Mouse (Mus musculus): ENCODE data around the gene Chmp1a. TPM values are rescaled to one million over a fixed set of nuclear protein-coding genes. Genes with fewer than 3 reads are reported as not detected.
"Not testable (repeated sequence)": the region's sequence is repeated elsewhere in the genome, so short reads cannot be mapped to it uniquely, and the experiment has no call there.

The Chmp1a gene
- total and polyA plus RNA-seq, 3 experiments, result 19.6 to 57.9 (median 35.9) TPM

DNA sequence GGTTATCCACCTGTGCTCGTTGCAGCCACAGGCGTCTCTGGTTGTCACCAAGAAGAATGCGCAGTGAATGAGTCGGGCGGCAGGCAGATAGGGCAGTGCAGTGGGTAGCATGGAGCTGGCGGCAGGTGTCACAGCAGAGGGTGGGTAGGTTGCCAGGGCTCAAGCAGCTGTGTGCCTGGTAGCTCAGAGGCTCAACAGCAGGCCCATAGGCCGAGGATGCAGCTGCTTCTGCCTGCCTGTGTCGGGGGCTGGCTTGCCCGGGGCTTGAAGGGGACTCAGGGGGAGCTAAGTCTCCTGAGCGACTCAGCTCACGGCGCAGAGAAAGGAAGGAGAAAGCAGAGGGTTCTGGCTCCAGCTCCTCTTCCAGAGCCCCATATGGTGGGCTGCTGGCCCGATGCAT lies 20.7 kb upstream of the Chmp1a start:
- Histone ChIP-seq H3K4me1 (ENCODE audit: insufficient read depth, low read depth, low read length) (peaks cover 41% of the 10 kb centered on the region), H3K36me3 (replicated peaks) (peaks cover 56% of the 10 kb centered on the region), H3K4me3 (ENCODE audit: low read depth, low read length) (no peak overlapping the region), H3K27me3 (ENCODE audit: insufficient read depth, low read length) (peaks cover 27% of the 10 kb centered on the region), H3K9me3 (replicated peaks) (no peaks in the 10 kb centered on the region)
- TF ChIP-seq GATA1 (IDR thresholded peaks at IDR 0.05; ENCODE audit: borderline replicate concordance, low read length), result no peak
- TF ChIP-seq POLR2AphosphoS5 (IDR thresholded peaks at IDR 0.05; ENCODE audit: insufficient replicate concordance, low read depth, low read length), result no peak
- no peak for TF ChIP-seq GATA2 (IDR thresholded peaks at IDR 0.05; ENCODE audit: borderline replicate concordance, low read depth, low read length)
- TF ChIP-seq CTCF (IDR thresholded peaks at IDR 0.05; ENCODE audit: low read depth, low read length), result no peak
- ATAC-seq (ENCODE audit: extremely low read depth, insufficient number of reproducible peaks, low FRiP score, poor library complexity, severe bottlenecking), result no peak
- no peak for DNase-seq (ENCODE audit: low spot score)

DNA sequence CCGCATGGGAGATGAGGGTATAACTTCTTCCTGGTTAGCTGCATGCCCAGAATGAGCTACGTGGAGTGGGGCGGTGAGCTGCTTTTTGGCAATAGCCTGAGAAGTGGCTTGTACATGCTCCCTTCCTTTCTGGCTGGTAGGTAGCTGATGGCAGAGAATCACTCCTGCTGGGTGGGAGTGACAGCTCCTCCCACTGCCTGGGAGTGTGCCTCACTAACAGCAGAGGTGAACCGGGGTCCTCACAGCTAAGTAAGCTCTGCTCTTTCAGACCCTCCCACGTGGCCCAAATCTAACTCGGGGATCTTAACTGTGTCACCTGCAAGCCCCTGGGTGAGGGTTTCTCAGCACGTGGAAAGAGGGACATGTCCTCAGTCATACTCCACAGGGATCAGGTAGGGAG lies 20.0 kb upstream of the Chmp1a start:
- no peak overlapping the region for H3K4me3 ChIP-seq (ENCODE audit: low read depth, low read length)
- H3K36me3 ChIP-seq (replicated peaks), result peaks cover 63% of the 10 kb centered on the region
- H3K27me3 ChIP-seq (ENCODE audit: insufficient read depth, low read length), result peaks cover 27% of the 10 kb centered on the region
- H3K9me3 ChIP-seq (replicated peaks), result no peaks in the 10 kb centered on the region
- ATAC-seq (ENCODE audit: extremely low read depth, insufficient number of reproducible peaks, low FRiP score, poor library complexity, severe bottlenecking) (no peak), DNase-seq (ENCODE audit: low spot score) (no peak)
- TF ChIP-seq CTCF (IDR thresholded peaks at IDR 0.05; ENCODE audit: low read depth, low read length), result no peak
- no peak for TF ChIP-seq TAL1 (conservative IDR thresholded peaks at IDR 0.05; ENCODE audit: low read depth, low read length)
- TF ChIP-seq GATA2 (IDR thresholded peaks at IDR 0.05; ENCODE audit: borderline replicate concordance, low read depth, low read length), result no peak
- no peak for TF ChIP-seq POLR2AphosphoS5 (IDR thresholded peaks at IDR 0.05; ENCODE audit: insufficient replicate concordance, low read depth, low read length)
- TF ChIP-seq GATA1 (IDR thresholded peaks at IDR 0.05; ENCODE audit: borderline replicate concordance, low read length), result no peak
- peaks cover 41% of the 10 kb centered on the region for H3K4me1 ChIP-seq (ENCODE audit: insufficient read depth, low read depth, low read length)

DNA sequence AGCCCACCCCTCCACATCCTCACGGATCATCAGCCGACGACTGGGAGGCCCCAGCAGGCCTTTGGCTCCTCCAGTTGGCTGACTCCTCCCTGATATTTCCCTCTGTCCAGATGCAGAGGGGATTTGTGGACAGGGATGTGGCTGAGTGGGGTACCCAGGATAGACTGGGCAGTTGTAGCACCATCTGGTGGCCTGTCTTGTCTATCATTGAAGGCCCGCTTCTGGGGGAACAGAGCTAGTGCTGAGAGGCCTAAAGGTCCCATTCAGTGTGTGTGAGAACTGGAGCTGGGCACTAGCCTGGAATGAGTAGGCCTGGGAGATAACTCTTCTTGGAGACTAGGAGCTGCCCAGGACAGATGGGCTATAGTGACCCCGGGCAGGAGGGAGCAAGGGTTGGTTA lies 19.2 kb upstream of the Chmp1a start:
- no peak for TF ChIP-seq TAL1 (conservative IDR thresholded peaks at IDR 0.05; ENCODE audit: low read depth, low read length)
- TF ChIP-seq CTCF (IDR thresholded peaks at IDR 0.05; ENCODE audit: low read depth, low read length), result no peak
- TF ChIP-seq GATA2 (IDR thresholded peaks at IDR 0.05; ENCODE audit: borderline replicate concordance, low read depth, low read length), result no peak
- no peak for TF ChIP-seq POLR2AphosphoS5 (IDR thresholded peaks at IDR 0.05; ENCODE audit: insufficient replicate concordance, low read depth, low read length)
- no peak for TF ChIP-seq GATA1 (IDR thresholded peaks at IDR 0.05; ENCODE audit: borderline replicate concordance, low read length)
- ATAC-seq (ENCODE audit: extremely low read depth, insufficient number of reproducible peaks, low FRiP score, poor library complexity, severe bottlenecking), result no peak

GRCm38 (mm10) chr8:123230326-123230725 lies 17.8 kb upstream of the Chmp1a start:
- not testable (repeated sequence) for DNase-seq (ENCODE audit: low spot score); ATAC-seq (ENCODE audit: extremely low read depth, insufficient number of reproducible peaks, low FRiP score, poor library complexity, severe bottlenecking); H3K4me3 ChIP-seq (ENCODE audit: low read depth, low read length); H3K9me3 ChIP-seq (replicated peaks)
- H3K36me3 ChIP-seq (replicated peaks), result peaks cover 81% of the 10 kb centered on the region
- peaks cover 12% of the 10 kb centered on the region; the same call in 1 of the 2 replicates for H3K27me3 ChIP-seq (ENCODE audit: insufficient read depth, low read length)
- peaks cover 34% of the 10 kb centered on the region for H3K4me1 ChIP-seq (ENCODE audit: insufficient read depth, low read depth, low read length)

More for the DNA sequence above, 19.2 kb upstream of the Chmp1a start:
- peaks cover 71% of the 10 kb centered on the region for H3K36me3 ChIP-seq (replicated peaks)
- no peak for DNase-seq (ENCODE audit: low spot score)
- H3K27me3 ChIP-seq (ENCODE audit: insufficient read depth, low read length), result peaks cover 23% of the 10 kb centered on the region
- peaks cover 39% of the 10 kb centered on the region for H3K4me1 ChIP-seq (ENCODE audit: insufficient read depth, low read depth, low read length)
- H3K4me3 ChIP-seq (ENCODE audit: low read depth, low read length), result no peak overlapping the region
- H3K9me3 ChIP-seq (replicated peaks), result no peaks in the 10 kb centered on the region

DNA sequence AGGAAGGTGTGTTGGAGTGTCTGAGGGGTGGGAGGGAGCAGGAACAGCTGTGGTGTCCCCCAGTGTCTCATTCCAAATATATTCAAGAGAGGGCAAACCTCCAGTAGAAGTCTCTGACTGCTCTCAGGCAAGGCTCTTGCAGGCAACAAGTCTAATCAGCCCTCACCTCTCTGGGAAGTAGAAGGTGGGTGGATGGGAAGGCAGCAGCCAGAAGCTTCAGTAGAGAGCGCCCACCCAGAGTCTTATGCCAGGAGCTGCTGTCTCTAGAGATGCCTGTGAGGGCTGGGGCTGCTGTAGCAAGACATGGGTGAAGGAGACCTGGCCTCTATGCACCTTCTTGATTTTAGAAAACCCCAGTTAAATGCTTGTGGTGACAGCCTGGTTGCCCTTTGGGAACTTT lies 15.9 kb upstream of the Chmp1a start:
- Histone ChIP-seq H3K4me3 (ENCODE audit: low read depth, low read length) (no peak overlapping the region), H3K9me3 (replicated peaks) (no peaks in the 10 kb centered on the region), H3K36me3 (replicated peaks) (peaks cover 71% of the 10 kb centered on the region), H3K4me1 (ENCODE audit: insufficient read depth, low read depth, low read length) (peaks cover 25% of the 10 kb centered on the region), H3K27me3 (ENCODE audit: insufficient read depth, low read length) (no peaks in the 10 kb centered on the region)
- TF ChIP-seq GATA1 (IDR thresholded peaks at IDR 0.05; ENCODE audit: borderline replicate concordance, low read length) (no peak), GATA2 (IDR thresholded peaks at IDR 0.05; ENCODE audit: borderline replicate concordance, low read depth, low read length) (no peak), CTCF (IDR thresholded peaks at IDR 0.05; ENCODE audit: low read depth, low read length) (no peak), TAL1 (conservative IDR thresholded peaks at IDR 0.05; ENCODE audit: low read depth, low read length) (no peak), POLR2AphosphoS5 (IDR thresholded peaks at IDR 0.05; ENCODE audit: insufficient replicate concordance, low read depth, low read length) (no peak)
- no peak for DNase-seq (ENCODE audit: low spot score)
- ATAC-seq (ENCODE audit: extremely low read depth, insufficient number of reproducible peaks, low FRiP score, poor library complexity, severe bottlenecking), result no peak

GRCm38 (mm10) chr8:123224278-123225266 lies 12.0 kb upstream of the Chmp1a start, which contains the start of gene Cdk10:
TSS of gene Cdk10 (plus strand) at chr8:123224842.
- H3K27me3 ChIP-seq (ENCODE audit: insufficient read depth, low read length), result peaks cover 4% of the 10 kb centered on the region; the same call in 1 of the 2 replicates
- TF ChIP-seq POLR2AphosphoS5 (IDR thresholded peaks at IDR 0.05; ENCODE audit: insufficient replicate concordance, low read depth, low read length), result no peak
- DNase-seq (ENCODE audit: low spot score) (peak; percentile 91), ATAC-seq (ENCODE audit: extremely low read depth, insufficient number of reproducible peaks, low FRiP score, poor library complexity, severe bottlenecking) (peak; percentile 87)
- peak within 1 kb of the TSS; percentile 93 for H3K4me3 ChIP-seq (ENCODE audit: low read depth, low read length)
- H3K4me1 ChIP-seq (ENCODE audit: insufficient read depth, low read depth, low read length), result peaks cover 20% of the 10 kb centered on the region
- no peaks in the 10 kb centered on the region for H3K9me3 ChIP-seq (replicated peaks)
- H3K36me3 ChIP-seq (replicated peaks), result peaks cover 38% of the 10 kb centered on the region

Measured in G1E (cell line).